Mouse (Mus musculus) hindbrain, embryonic 10.5 days (tissue): ENCODE data around the gene Gtf2h5. TPM values are rescaled to one million over a fixed set of nuclear protein-coding genes. Genes with fewer than 3 reads are reported as not detected.
A peak's percentile ranks its signal among the peaks of the same experiment; 100 is the strongest.

Experiments
- DNase-seq: peaks from one replicate; pipeline ENCODE4 v3.0.0-alpha.2; 2017; ENCODE audit warnings: low spot score
- H3K27ac ChIP-seq: fragments of 300-500 bp; sonication (generic); 2 replicates; pipeline ENCODE4 v1.5.1; 2016; ENCODE audit warnings: mild to moderate bottlenecking, moderate library complexity
- H3K27me3 ChIP-seq: fragments of 300-500 bp; sonication (generic); 2 replicates; pipeline ENCODE4 v1.6.1; 2016; ENCODE audit warnings: mild to moderate bottlenecking; ENCODE audit not compliant: poor library complexity, insufficient read depth, severe bottlenecking
- H3K36me3 ChIP-seq: fragments of 300-500 bp; sonication (generic); 2 replicates; pipeline ENCODE4 v1.6.1; 2016; ENCODE audit warnings: mild to moderate bottlenecking, moderate library complexity
- H3K4me1 ChIP-seq: fragments of 300-500 bp; sonication (generic); replicated peaks from 2 replicates; pipeline ENCODE4 v1.6.1; 2016; ENCODE audit warnings: mild to moderate bottlenecking
- H3K4me3 ChIP-seq: fragments of 300-500 bp; sonication (generic); 2 replicates; pipeline ENCODE4 v1.5.1; 2016; ENCODE audit warnings: mild to moderate bottlenecking, moderate library complexity
- H3K9me3 ChIP-seq: fragments of 300-500 bp; sonication (generic); 2 replicates; pipeline ENCODE4 v1.6.1; 2016; ENCODE audit warnings: mild to moderate bottlenecking, moderate library complexity
- WGBS: fragments of 180-500 bp; shearing (Covaris S2); methylation state at CpG from one replicate; pipeline ENCODE4 v1.1.7; 2016; 5-methylcytosine and 5-hydroxymethylcytosine counted together
- polyA plus RNA-seq: library from polyadenylated mRNA; unstranded; fragments of >200 nt; fragmentation: Nextera tagmentation; extraction: Ambion mirVana; gene quantifications from 2 replicates; pipeline ENCODE4 v1.2.1, GENCODE M21; 2016

Gtf2h5 gene
- 166 and 169 TPM in 2 replicates for polyA plus RNA-seq

DNA sequence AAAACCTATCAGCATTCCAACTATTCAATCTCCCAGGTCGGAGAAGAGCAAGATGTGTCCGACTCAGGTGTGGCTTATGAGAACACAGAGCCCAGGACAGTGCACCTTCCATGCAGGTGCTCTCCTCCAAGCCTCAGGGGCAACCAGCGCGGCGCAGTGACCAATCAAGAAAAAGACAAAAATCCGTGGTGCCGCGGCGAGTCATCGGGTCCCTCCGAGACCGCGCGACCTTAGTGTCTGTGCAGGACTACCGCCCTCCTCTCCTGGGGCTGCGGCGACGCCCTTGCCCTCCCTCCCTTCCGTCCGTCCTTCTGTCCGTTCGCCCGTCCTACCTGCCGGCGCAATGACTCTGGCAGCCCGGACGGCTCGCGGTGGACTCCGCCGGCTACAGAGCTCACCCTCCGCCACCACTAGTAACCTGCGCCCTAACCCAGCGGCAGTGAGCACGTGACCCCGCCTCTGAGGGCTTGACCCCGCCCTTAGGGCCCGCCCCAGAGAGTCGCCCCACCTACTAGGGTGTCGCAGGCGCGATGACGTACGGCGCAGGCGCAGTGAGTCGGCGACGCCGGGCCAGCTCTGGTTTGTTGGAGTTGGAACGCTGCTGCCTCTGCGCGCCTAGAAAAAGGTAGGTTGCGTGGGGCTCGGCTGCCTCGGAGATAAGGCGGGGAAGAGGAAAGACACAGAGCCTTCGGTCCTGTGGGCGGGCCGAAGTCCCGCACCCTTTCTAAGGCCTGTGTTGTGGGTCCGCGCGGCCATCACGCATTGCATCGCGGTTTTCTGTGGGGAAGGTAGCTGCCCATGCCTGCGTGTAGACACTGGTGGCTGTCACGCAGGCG is at the start of gene Gtf2h5, which contains the start of gene Serac1:
Gene Gtf2h5, plus strand, starts transcription at position 500 of the 836 bp plus-strand sequence.
Gene Serac1, minus strand, starts transcription at position 455 of the 836 bp plus-strand sequence.
- Histone ChIP-seq H3K9me3 (no peaks in the 10 kb centered on the region), H3K27ac (peak within 1 kb of the TSS; percentile 91), H3K36me3 (peaks cover 19% of the 10 kb centered on the region), H3K4me1 (peaks cover 24% of the 10 kb centered on the region), H3K4me3 (peak within 1 kb of the TSS; percentile 86), H3K27me3 (no peaks in the 10 kb centered on the region)
- under 1% methylated on average over 70 of the region's 70 CpGs for WGBS
- peak; percentile 98 for DNase-seq

DNA sequence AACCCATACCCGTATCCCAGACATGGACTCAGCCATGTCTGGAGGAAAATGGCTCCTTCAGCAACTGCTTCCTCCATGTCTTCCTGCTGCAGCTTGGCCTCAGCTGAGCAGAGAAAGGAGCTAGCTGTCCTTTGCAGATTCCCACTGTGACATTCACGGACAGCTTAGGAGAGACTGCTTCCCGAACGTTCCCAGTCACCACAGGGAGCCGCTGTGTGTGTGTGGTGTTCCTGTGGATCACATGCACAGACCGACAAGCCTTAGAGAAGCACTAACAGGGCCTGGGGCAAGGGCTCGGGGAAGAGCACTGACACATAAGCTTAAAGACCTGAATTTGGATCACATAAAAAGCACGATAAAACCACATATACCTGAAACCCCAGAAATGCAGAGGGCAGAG is 43.9 kb upstream of the Gtf2h5 start:
- Histone ChIP-seq H3K27me3 (no peaks in the 10 kb centered on the region), H3K27ac (no peak overlapping the region), H3K4me1 (no peaks in the 10 kb centered on the region), H3K4me3 (no peak overlapping the region), H3K9me3 (no peaks in the 10 kb centered on the region), H3K36me3 (no peaks in the 10 kb centered on the region)
- no peak for DNase-seq
- WGBS, result 39% methylated on average over 8 of the region's 8 CpGs

DNA sequence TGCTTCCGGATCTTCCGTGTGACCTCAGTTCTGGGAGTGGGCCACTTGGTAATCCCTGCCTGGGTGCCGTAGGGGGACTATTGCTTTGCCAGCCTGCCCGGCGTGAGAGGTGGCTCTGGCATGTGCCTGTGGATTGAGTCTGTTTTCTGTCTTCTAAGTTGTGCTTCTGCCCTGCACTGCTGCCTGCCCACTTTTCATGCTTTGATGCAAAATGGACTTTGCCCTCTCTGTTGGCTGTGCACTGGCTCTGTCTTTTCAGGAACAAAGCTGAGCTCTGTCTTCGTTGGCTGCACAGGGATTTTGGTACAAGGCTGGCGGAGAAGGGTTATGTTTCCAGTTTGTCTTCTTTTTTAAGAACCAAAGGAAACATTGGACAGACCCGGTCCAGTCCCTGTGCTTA is 43.1 kb upstream of the Gtf2h5 start:
- Histone ChIP-seq H3K9me3 (no peaks in the 10 kb centered on the region), H3K27me3 (no peaks in the 10 kb centered on the region), H3K36me3 (no peaks in the 10 kb centered on the region), H3K27ac (no peak overlapping the region), H3K4me1 (no peaks in the 10 kb centered on the region), H3K4me3 (no peak overlapping the region)
- 88% methylated on average over 8 of the region's 8 CpGs for WGBS
- no peak for DNase-seq

DNA sequence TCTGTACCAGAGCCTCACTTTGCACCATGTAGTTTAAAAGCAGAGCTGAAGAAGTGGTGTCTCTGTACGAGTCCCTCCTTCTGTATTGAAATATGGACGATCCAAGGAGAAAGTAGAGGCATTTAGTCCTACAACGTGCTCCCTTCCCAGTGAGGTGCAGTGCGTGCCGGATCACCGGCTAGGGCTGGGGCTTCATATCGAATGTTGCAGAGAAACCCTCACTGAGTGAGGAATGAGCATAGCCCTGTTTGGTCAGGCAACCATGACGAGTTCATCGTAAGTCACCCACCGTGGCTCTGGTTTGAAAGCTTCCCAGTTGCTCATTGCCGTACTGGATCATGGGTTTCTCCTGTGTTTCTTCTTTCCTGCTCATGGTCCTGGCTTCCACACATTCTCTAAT is 42.7 kb upstream of the Gtf2h5 start:
- 92% methylated on average over 11 of the region's 11 CpGs for WGBS
- Histone ChIP-seq H3K9me3 (no peaks in the 10 kb centered on the region), H3K36me3 (peaks cover 3% of the 10 kb centered on the region; the same call in 1 of the 2 replicates), H3K4me3 (no peak overlapping the region), H3K27ac (no peak overlapping the region), H3K4me1 (no peaks in the 10 kb centered on the region), H3K27me3 (no peaks in the 10 kb centered on the region)
- DNase-seq, result no peak

DNA sequence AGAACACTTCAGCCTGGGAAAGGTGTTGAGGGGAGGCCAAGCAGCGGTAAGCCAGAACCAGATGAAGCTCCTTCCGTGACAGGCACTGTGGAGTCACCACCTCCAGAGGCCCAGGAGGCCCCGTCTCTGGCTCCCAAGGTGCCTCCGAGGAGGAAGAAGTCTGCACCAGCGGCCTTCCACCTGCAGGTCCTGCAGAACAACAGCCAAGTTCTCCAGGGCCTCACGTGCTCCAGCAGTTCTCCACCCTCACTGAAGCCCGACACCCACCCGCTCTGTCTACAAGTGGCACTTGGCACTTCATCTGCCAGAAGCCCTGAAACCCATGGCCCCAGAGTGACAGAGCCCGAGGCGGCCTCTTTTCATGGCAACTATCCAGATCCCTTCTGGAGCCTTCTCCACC is 42.1 kb upstream of the Gtf2h5 start:
- H3K36me3 ChIP-seq, result peaks cover 9% of the 10 kb centered on the region
- 91% methylated on average over 10 of the region's 10 CpGs for WGBS
- H3K9me3 ChIP-seq, result no peaks in the 10 kb centered on the region
- no peaks in the 10 kb centered on the region for H3K4me1 ChIP-seq
- no peak for DNase-seq
- H3K27me3 ChIP-seq, result no peaks in the 10 kb centered on the region
- H3K27ac ChIP-seq, result no peak overlapping the region
- no peak overlapping the region for H3K4me3 ChIP-seq

DNA sequence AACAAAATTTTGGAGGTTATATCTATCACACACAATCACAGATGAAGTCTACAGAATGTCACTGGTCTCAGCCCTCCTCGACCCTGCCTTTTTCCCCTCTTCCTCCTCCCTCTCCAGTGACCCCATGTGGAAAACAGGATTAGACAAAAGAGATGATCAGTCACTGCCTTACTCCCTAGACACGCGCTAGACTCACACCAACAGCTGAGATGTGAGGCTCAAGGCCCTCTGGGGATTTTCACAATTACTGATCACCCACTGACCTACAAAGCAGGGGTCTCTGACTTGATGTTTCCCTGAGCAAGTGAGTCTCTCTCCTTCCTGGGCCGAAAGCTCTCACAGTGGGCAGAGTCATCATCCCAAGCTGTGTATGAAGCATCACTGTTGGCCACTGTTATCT is 26.8 kb upstream of the Gtf2h5 start:
- no peak for DNase-seq
- Histone ChIP-seq H3K36me3 (peaks cover 35% of the 10 kb centered on the region), H3K27me3 (no peaks in the 10 kb centered on the region), H3K9me3 (no peaks in the 10 kb centered on the region), H3K4me1 (0 out of 2 replicates have a peak, but pooled peaks cover 6% of the 10 kb centered on the region), H3K4me3 (no peak overlapping the region), H3K27ac (no peak overlapping the region)
- 76% methylated on average over 4 of the region's 4 CpGs for WGBS

DNA sequence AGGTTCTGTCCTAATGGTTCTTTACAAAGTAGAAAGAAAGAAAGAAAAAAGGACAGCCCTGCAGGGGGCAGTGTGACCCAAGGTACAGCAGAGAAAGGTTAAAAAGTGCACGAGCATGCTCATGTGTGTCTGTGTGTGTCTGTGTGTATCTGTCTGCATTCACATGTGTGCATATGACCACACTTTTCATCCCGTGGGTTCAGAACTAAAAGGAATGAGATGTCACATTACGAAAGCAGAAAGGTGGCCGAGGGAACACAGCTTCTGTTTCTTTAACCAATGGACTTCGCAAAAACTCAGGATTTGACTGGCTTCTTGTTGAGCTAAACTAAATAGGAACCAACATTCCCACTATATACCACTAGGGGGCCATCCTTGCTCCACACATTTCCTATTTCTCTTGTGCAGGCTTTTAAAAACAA is 24.6 kb upstream of the Gtf2h5 start:
- no peaks in the 10 kb centered on the region for H3K9me3 ChIP-seq
- peak; percentile 56 for DNase-seq
- no peak overlapping the region for H3K4me3 ChIP-seq
- 0 out of 2 replicates have a peak, but pooled peaks cover 6% of the 10 kb centered on the region for H3K4me1 ChIP-seq
- no peak overlapping the region for H3K27ac ChIP-seq
- H3K36me3 ChIP-seq, result peaks cover 22% of the 10 kb centered on the region
- WGBS, result 28% methylated on average over 5 of the region's 5 CpGs
- H3K27me3 ChIP-seq, result no peaks in the 10 kb centered on the region

DNA sequence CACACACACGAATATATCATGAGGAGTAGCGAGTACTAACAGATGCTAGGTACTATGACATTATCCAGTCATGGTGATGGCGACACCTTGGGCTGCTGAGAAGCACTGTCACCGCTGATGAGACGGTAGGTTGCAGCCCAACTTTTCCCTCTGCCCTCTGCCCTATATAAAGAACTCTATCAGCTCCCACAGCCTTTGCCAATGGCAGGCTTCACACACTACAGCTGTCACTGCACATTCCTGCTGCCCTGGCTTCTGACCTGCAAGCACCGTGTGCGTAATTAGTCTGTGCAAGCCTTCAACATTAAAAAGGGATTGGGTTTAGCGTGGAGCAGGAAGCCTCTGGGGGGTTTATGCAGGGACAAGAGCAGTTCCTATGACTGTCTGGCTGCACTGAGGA is 16.8 kb upstream of the Gtf2h5 start:
- Histone ChIP-seq H3K27ac (no peak overlapping the region), H3K27me3 (no peaks in the 10 kb centered on the region), H3K36me3 (peaks cover 40% of the 10 kb centered on the region), H3K9me3 (no peaks in the 10 kb centered on the region), H3K4me1 (no peaks in the 10 kb centered on the region), H3K4me3 (no peak overlapping the region)
- DNase-seq, result no peak
- 86% methylated on average over 8 of the region's 8 CpGs for WGBS

DNA sequence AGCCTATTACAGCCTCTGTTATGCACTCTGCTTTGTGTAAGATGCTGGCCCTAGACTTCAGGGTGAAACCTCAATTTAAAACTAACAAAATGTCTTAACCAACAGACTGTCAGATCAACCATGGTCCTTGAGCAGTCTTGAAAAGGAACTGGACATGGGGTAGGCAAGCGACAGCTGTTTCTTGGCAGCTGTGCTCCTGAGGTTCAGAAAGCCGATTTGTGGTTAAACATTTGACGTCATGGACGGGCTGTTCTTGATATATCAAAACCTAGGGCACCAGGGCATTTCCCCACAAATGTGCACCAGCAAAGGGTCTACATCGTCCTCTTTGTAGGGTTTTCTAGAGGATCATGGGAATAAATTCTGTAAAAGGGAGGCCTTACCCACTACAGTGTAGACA is 16.1 kb upstream of the Gtf2h5 start:
- WGBS, result 91% methylated on average over 5 of the region's 5 CpGs
- no peaks in the 10 kb centered on the region for H3K27me3 ChIP-seq

DNA sequence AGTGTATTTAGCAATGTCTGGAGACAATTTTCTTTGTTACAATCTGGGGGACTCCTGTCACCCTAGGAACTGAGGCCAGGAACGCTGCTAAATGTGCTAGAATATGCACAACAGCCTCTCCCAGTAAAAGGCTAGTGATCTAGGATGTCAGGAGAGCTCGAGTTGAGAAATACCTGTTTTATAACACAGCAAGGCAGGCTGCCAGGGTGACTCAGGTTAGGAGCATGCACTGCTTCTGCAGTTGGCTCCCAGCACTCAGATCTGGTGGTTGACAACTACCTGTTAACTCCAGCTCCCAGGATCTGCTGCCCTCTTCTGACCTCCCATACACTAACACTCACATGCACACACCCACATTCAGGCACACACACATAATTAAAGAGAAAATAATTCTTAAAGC is 13.6 kb upstream of the Gtf2h5 start:
- H3K4me3 ChIP-seq, result no peak overlapping the region
- H3K4me1 ChIP-seq, result no peaks in the 10 kb centered on the region
- no peak overlapping the region for H3K27ac ChIP-seq
- whole genome bisulfite sequencing, result 91% methylated on average over 2 of the region's 2 CpGs
- no peaks in the 10 kb centered on the region for H3K9me3 ChIP-seq
- DNase-seq, result no peak
- peaks cover 68% of the 10 kb centered on the region for H3K36me3 ChIP-seq
- no peaks in the 10 kb centered on the region for H3K27me3 ChIP-seq

More for the DNA sequence above, 16.1 kb upstream of the Gtf2h5 start:
- no peaks in the 10 kb centered on the region for H3K9me3 ChIP-seq
- H3K4me3 ChIP-seq, result no peak overlapping the region
- no peak for DNase-seq
- no peaks in the 10 kb centered on the region for H3K4me1 ChIP-seq
- peaks cover 43% of the 10 kb centered on the region for H3K36me3 ChIP-seq
- H3K27ac ChIP-seq, result no peak overlapping the region

DNA sequence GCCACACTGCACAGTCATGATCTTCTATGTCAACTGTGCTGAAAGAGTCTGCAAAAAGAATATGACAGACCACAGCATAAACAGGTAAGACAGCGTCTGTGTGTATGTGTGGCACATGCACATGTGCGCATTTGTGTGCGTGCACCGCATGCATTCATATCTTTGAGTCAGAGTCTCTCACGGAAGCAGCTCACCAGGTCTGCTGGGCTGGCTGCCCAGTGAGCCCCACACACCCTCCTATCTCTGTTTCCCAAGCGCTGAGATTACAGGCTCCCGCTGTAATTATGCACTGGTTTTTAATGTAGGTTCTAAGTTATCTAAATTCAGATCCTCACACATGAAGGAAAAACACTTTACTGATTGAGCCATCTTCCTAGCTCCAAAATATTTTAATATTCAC is 12.0 kb upstream of the Gtf2h5 start:
- H3K4me1 ChIP-seq, result no peaks in the 10 kb centered on the region
- H3K4me3 ChIP-seq, result no peak overlapping the region
- 97% methylated on average over 7 of the region's 7 CpGs for WGBS
- H3K9me3 ChIP-seq, result no peaks in the 10 kb centered on the region
- no peak overlapping the region for H3K27ac ChIP-seq
- peaks cover 83% of the 10 kb centered on the region for H3K36me3 ChIP-seq
- no peak for DNase-seq
- no peaks in the 10 kb centered on the region for H3K27me3 ChIP-seq

DNA sequence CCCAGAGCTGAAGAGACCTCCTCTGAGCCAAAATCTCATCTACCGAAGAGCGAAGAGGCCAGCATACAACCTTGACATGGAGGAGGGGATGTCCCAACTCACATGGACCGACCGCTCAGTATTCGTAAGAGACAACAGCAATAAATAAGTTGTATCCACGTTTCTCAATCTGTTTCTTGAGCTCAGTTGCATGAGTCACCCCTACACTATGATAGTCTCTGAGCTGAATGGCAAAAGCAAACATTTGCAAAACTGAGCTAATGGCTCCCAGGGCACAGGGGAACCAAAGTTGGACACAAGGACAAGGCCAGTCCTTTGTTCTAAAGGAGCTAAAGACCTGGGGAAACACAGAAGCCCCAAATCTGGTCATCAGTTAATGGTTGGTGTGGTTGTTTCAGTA is 9.7 kb upstream of the Gtf2h5 start:
- no peak overlapping the region for H3K4me3 ChIP-seq
- WGBS, result 91% methylated on average over 6 of the region's 6 CpGs
- DNase-seq, result no peak
- no peaks in the 10 kb centered on the region for H3K4me1 ChIP-seq
- no peaks in the 10 kb centered on the region for H3K27me3 ChIP-seq
- H3K27ac ChIP-seq, result no peak overlapping the region
- no peaks in the 10 kb centered on the region for H3K9me3 ChIP-seq
- H3K36me3 ChIP-seq, result peaks cover 87% of the 10 kb centered on the region

DNA sequence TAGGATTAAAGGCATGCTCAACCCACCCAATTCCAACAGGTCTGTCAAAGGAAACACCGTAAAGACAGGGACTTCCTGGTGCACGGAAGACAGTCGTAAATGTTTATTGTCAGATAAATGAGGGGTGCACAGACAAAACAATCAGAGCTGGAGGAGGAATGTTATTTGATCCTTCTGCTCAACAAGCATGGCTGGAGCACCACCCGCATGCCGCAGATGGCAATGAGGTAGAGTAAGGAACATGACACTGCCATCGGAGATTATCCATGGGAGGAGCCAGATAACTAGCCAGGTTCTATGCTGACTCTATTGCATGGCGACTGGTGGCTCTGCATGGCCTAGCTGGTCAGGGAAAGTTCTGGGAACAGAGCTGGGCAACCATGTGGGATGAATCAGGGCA is 6.2 kb upstream of the Gtf2h5 start:
- H3K4me3 ChIP-seq, result no peak overlapping the region

More for the DNA sequence above, 6.2 kb upstream of the Gtf2h5 start:
- DNase-seq, result no peak
- Histone ChIP-seq H3K36me3 (peaks cover 57% of the 10 kb centered on the region), H3K27me3 (no peaks in the 10 kb centered on the region), H3K27ac (no peak overlapping the region), H3K9me3 (no peaks in the 10 kb centered on the region), H3K4me1 (peaks cover 4% of the 10 kb centered on the region; the same call in 1 of the 2 replicates)
- 89% methylated on average over 7 of the region's 7 CpGs for WGBS
